Mouse (Mus musculus): Measurements from ENCODE around the gene Mgat2. TPM values are rescaled to one million over a fixed set of nuclear protein-coding genes. Genes with fewer than 3 reads are reported as not detected.
A peak's percentile ranks its signal among the peaks of the same experiment; 100 is the strongest.
"Not testable (repeated sequence)": the region's sequence is repeated elsewhere in the genome, so short reads cannot be mapped to it uniquely, and the experiment has no call there.

Gene Mgat2
- total and polyA plus RNA-seq, 2 experiments from 2014 or later = 50.5 to 66.6 TPM

- no peak for TF ChIP-seq CTCF (IDR thresholded peaks at IDR 0.05; ENCODE audit: low read depth)
- Histone ChIP-seq H3K4me3 (ENCODE audit: low read depth, low read length) (no peak overlapping the region), H3K9ac (no peak overlapping the region), H3K9me3 (ENCODE audit: low read length) (no peaks in the 10 kb centered on the region), H3K36me3 (ENCODE audit: insufficient read depth) (peaks cover 14% of the 10 kb centered on the region; the same call in 1 of the 2 replicates), H3K4me2 (ENCODE audit: low read depth) (no peak overlapping the region), H3K27me3 (ENCODE audit: insufficient read depth, low read length) (no peaks in the 10 kb centered on the region), H3K4me1 (ENCODE audit: insufficient read depth) (peaks cover 5% of the 10 kb centered on the region; the same call in 1 of the 2 replicates), H3K27ac (ENCODE audit: low read depth, low read length) (no peak overlapping the region)
- DNase-seq (no peak), ATAC-seq (no peak)
- 89% methylated on average over 4 of the region's 4 CpGs for WGBS
These were observed 27.5 kb upstream of the Mgat2 start for GRCm38 (mm10) chr12:69156436-69156835.

GRCm38 (mm10) chr12:69157107-69157506, 26.9 kb upstream of the Mgat2 start:
- no peak overlapping the region for H3K4me2 ChIP-seq (ENCODE audit: low read depth)
- no peak for ATAC-seq
- H3K4me1 ChIP-seq (ENCODE audit: insufficient read depth) = peaks cover 5% of the 10 kb centered on the region; the same call in 1 of the 2 replicates
- H3K9ac ChIP-seq = no peak overlapping the region
- H3K9me3 ChIP-seq (ENCODE audit: low read length) = no peaks in the 10 kb centered on the region
- peaks cover 14% of the 10 kb centered on the region; the same call in 1 of the 2 replicates for H3K36me3 ChIP-seq (ENCODE audit: insufficient read depth)
- no peak overlapping the region for H3K27ac ChIP-seq (ENCODE audit: low read depth, low read length)
- no peak for TF ChIP-seq CTCF (IDR thresholded peaks at IDR 0.05; ENCODE audit: low read depth)
- DNase-seq = no peak
- WGBS = 97% methylated on average over 2 of the region's 2 CpGs
- no peak overlapping the region for H3K4me3 ChIP-seq (ENCODE audit: low read depth, low read length)
- H3K27me3 ChIP-seq (ENCODE audit: insufficient read depth, low read length) = no peaks in the 10 kb centered on the region

- peak overlapping the region; percentile 96 for H3K27ac ChIP-seq (ENCODE audit: low read depth, low read length)
- no peak for TF ChIP-seq CTCF (IDR thresholded peaks at IDR 0.05; ENCODE audit: low read depth)
- peaks cover 5% of the 10 kb centered on the region; the same call in 1 of the 2 replicates for H3K4me1 ChIP-seq (ENCODE audit: insufficient read depth)
- peak overlapping the region; percentile 86 for H3K9ac ChIP-seq
- WGBS = 2% methylated on average over 19 of the region's 19 CpGs
- peaks cover 14% of the 10 kb centered on the region; the same call in 1 of the 2 replicates for H3K36me3 ChIP-seq (ENCODE audit: insufficient read depth)
- H3K9me3 ChIP-seq (ENCODE audit: low read length) = no peaks in the 10 kb centered on the region
- DNase-seq = no peak
- H3K4me2 ChIP-seq (ENCODE audit: low read depth) = peak overlapping the region; percentile 55
- H3K27me3 ChIP-seq (ENCODE audit: insufficient read depth, low read length) = no peaks in the 10 kb centered on the region
- H3K4me3 ChIP-seq (ENCODE audit: low read depth, low read length) = peak overlapping the region; percentile 65
- no peak for ATAC-seq
These were observed 25.6 kb upstream of the Mgat2 start for GRCm38 (mm10) chr12:69158366-69158764.

- H3K9me3 ChIP-seq (ENCODE audit: low read length); H3K27me3 ChIP-seq (ENCODE audit: insufficient read depth, low read length); H3K4me1 ChIP-seq (ENCODE audit: insufficient read depth): not testable (repeated sequence)
- Histone ChIP-seq H3K36me3 (ENCODE audit: insufficient read depth) (peaks cover 14% of the 10 kb centered on the region; the same call in 1 of the 2 replicates), H3K9ac (peak within 1 kb of the TSS; percentile 86), H3K4me3 (ENCODE audit: low read depth, low read length) (peak within 1 kb of the TSS; percentile 65), H3K27ac (ENCODE audit: low read depth, low read length) (peak within 1 kb of the TSS; percentile 96), H3K4me2 (ENCODE audit: low read depth) (peak within 1 kb of the TSS; percentile 55)
- under 1% methylated on average over 57 of the region's 68 CpGs for WGBS
- DNase-seq (peak; percentile 100), ATAC-seq (peak; percentile 99)
These were observed 25.0 kb upstream of the Mgat2 start, which contains the start of gene Rps29 for GRCm38 (mm10) chr12:69158765-69159577. TSS of gene Rps29 (minus strand) at chr12:69159186.

GRCm38 (mm10) chr12:69159578-69159940, 24.4 kb upstream of the Mgat2 start:
- Histone ChIP-seq H3K27me3 (ENCODE audit: insufficient read depth, low read length) (no peaks in the 10 kb centered on the region), H3K36me3 (ENCODE audit: insufficient read depth) (peaks cover 14% of the 10 kb centered on the region; the same call in 1 of the 2 replicates), H3K9ac (no peak overlapping the region), H3K4me2 (ENCODE audit: low read depth) (peak overlapping the region; percentile 29; the same call in 1 of the 2 replicates), H3K4me1 (ENCODE audit: insufficient read depth) (peaks cover 5% of the 10 kb centered on the region; the same call in 1 of the 2 replicates), H3K4me3 (ENCODE audit: low read depth, low read length) (peak overlapping the region; percentile 65), H3K27ac (ENCODE audit: low read depth, low read length) (peak overlapping the region; percentile 50; the same call in 1 of the 2 replicates), H3K9me3 (ENCODE audit: low read length) (no peaks in the 10 kb centered on the region)
- 4% methylated on average over 9 of the region's 9 CpGs for WGBS
- no peak for ATAC-seq
- DNase-seq = peak; percentile 91
- TF ChIP-seq CTCF (IDR thresholded peaks at IDR 0.05; ENCODE audit: low read depth) = peak; percentile 83

DNA sequence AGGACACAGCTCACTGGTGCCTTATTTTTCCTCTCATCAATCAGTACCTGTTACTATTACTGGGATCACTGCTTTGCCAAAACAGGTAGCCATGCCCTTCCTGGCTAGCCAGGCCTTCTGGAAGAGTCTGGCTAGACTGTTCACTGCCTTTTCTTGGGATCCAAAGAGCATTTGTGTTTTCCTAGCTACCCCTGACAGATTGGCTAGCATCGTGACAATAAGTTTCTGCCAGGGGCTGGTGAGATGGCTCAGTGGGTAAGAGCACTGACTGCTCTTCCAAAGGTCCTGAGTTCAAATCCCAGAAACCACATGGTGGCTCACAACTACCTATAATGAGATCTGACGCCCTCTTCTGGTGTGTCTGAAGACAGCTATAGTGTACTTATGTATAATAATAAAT, 23.3 kb upstream of the Mgat2 start:
- H3K36me3 ChIP-seq (ENCODE audit: insufficient read depth) = peaks cover 14% of the 10 kb centered on the region; the same call in 1 of the 2 replicates
- DNase-seq; H3K9me3 ChIP-seq (ENCODE audit: low read length); H3K27me3 ChIP-seq (ENCODE audit: insufficient read depth, low read length); H3K4me3 ChIP-seq (ENCODE audit: low read depth, low read length); H3K4me1 ChIP-seq (ENCODE audit: insufficient read depth); H3K4me2 ChIP-seq (ENCODE audit: low read depth); H3K27ac ChIP-seq (ENCODE audit: low read depth, low read length); ATAC-seq; H3K9ac ChIP-seq: not testable (repeated sequence)
- 80% methylated on average over 2 of the region's 2 CpGs for WGBS

- ATAC-seq; H3K36me3 ChIP-seq (ENCODE audit: insufficient read depth); H3K4me1 ChIP-seq (ENCODE audit: insufficient read depth); DNase-seq; H3K27ac ChIP-seq (ENCODE audit: low read depth, low read length); H3K9ac ChIP-seq; H3K9me3 ChIP-seq (ENCODE audit: low read length); H3K4me3 ChIP-seq (ENCODE audit: low read depth, low read length); H3K4me2 ChIP-seq (ENCODE audit: low read depth); H3K27me3 ChIP-seq (ENCODE audit: insufficient read depth, low read length): not testable (repeated sequence)
- 84% methylated on average over 4 of the region's 4 CpGs for WGBS
These were observed 20.4 kb upstream of the Mgat2 start for GRCm38 (mm10) chr12:69163586-69163985.
